Mouse (Mus musculus) heart, adult 2 months (tissue): ENCODE measurements around the gene Simc1.

Source experiments
- CTCF ChIP-seq: fragments of 200-600 bp; IDR thresholded peaks from 2 replicates; pipeline ENCODE4 v1.8.1; 2022; ENCODE audit warnings: antibody characterized with exemption, mild to moderate bottlenecking, moderate library complexity
- POLR2A ChIP-seq: fragments of 200-500 bp; IDR thresholded peaks from 2 replicates; pipeline ENCODE4 v1.6.1; 2011; ENCODE audit warnings: mild to moderate bottlenecking, low read depth, low read length, control low read depth; ENCODE audit not compliant: insufficient read depth

DNA sequence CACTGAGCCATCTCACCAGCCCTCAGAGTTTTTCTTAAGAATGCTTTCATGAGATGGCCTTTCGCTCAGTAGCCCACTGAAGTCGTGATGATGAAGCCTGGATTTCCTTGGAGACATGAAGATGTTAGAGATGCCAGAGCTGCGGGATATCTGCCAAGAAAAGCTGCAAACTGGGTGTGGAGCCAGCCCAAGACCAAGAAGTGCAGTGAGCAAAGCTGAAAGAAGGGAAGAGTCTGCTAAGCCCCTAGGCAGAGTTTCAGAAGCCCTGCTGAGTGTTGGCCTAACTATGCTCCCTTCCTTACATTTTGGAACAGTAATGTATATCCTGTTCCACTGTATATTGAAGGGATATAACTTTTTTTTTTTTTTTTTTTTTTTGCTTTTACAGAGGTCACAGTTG, 24.3 kb upstream of the Simc1 start:
- TF ChIP-seq POLR2A (no peak), CTCF (no peak)
